Mouse (Mus musculus) ES-Bruce4 (cell line): ENCODE measurements at regions not wholly inside any gene's neighbourhood (a gene's known extent, or its start where the extent isn't known, plus 50 kb on each side); places are given as distances from the start of the nearest gene placed in this dataset.

Source experiments
- CTCF ChIP-seq: IDR thresholded peaks from one replicate; pipeline ENCODE4 v1.8.1; 2011; ENCODE audit warnings: low read depth, low read length
- EP300 ChIP-seq: IDR thresholded peaks from 2 replicates; pipeline ENCODE4 v1.6.1; 2011; ENCODE audit warnings: low read depth, low read length; ENCODE audit not compliant: insufficient read depth
- POLR2A ChIP-seq: IDR thresholded peaks from one replicate; pipeline ENCODE4 v1.8.1; 2011; ENCODE audit warnings: low read length; ENCODE audit not compliant: insufficient read depth

DNA sequence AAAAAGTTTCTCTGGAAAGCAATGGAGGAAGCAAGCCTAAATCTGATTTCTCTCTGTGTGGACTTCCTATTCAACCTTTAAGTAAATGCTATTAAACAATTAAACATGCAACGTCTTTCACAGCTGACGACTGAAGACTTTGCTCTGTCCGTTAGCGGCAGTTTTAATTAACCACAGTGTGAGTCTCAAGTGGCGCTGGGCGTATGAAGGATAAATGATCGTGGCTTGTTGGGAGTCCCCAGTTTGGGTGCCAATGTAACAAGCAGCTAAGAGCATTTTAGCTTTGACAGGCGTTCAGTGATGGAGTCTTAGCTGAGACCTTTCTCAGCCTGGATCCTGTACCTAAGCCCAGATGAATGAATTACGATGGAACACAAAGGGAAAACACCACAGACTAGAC, 52.7 kb upstream of the Olig2 start:
- TF ChIP-seq CTCF, result no peak
- TF ChIP-seq POLR2A, result no peak
- TF ChIP-seq EP300, result no peak
